Mouse (Mus musculus): ENCODE measurements around the gene Olfr376. TPM values are rescaled to one million over a fixed set of nuclear protein-coding genes. Genes with fewer than 3 reads are reported as not detected.

The Olfr376 gene
- polyA plus RNA-seq, 1 experiment from 2014 or later: not detected

- ATAC-seq (replicated peaks; ENCODE audit: low FRiP score): no peak
- Histone ChIP-seq H3K4me1 (replicated peaks; ENCODE audit: control insufficient read depth, insufficient read depth, low read length) (no peaks in the 10 kb centered on the region), H3K9me3 (ENCODE audit: control insufficient read depth, low read length) (no peaks in the 10 kb centered on the region; the same call in 1 of the 2 replicates), H3K4me3 (ENCODE audit: low read depth, low read length) (no peak overlapping the region), H3K4me2 (ENCODE audit: low read depth, low read length, severe bottlenecking) (no peak overlapping the region), H3K27ac (ENCODE audit: low read depth, low read length) (no peak overlapping the region), H3K36me3 (ENCODE audit: control insufficient read depth, insufficient read depth, low read length) (no peaks in the 10 kb centered on the region), H3K27me3 (ENCODE audit: control insufficient read depth, insufficient read depth, low read length) (no peaks in the 10 kb centered on the region), H3K9ac (ENCODE audit: low read length) (no peak overlapping the region)
- WGBS: 69% methylated on average over 4 of the region's 4 CpGs
- DNase-seq (ENCODE audit: low spot score): no peak
Measured at GRCm38 (mm10) chr11:73395374-73395773, 24.3 kb downstream of the Olfr376 start.

- ATAC-seq (replicated peaks; ENCODE audit: low FRiP score) (no peak), DNase-seq (ENCODE audit: low spot score) (no peak)
- H3K4me2 ChIP-seq (ENCODE audit: low read depth, low read length, severe bottlenecking): no peak within 1 kb of the TSS
- no peak within 1 kb of the TSS for H3K4me3 ChIP-seq (ENCODE audit: low read depth, low read length)
- no peaks in the 10 kb centered on the region for H3K9me3 ChIP-seq (ENCODE audit: control insufficient read depth, low read length)
- H3K9ac ChIP-seq (ENCODE audit: low read length): no peak within 1 kb of the TSS
- no peaks in the 10 kb centered on the region for H3K36me3 ChIP-seq (ENCODE audit: control insufficient read depth, insufficient read depth, low read length)
- no peaks in the 10 kb centered on the region for H3K4me1 ChIP-seq (replicated peaks; ENCODE audit: control insufficient read depth, insufficient read depth, low read length)
- no peak within 1 kb of the TSS for H3K27ac ChIP-seq (ENCODE audit: low read depth, low read length)
- H3K27me3 ChIP-seq (ENCODE audit: control insufficient read depth, insufficient read depth, low read length): no peaks in the 10 kb centered on the region
Measured at GRCm38 (mm10) chr11:73399514-73399913, 28.5 kb downstream of the Olfr376 start, which contains the start of gene Olfr1. Gene Olfr1, minus strand, starts transcription at chr11:73399614.

Other genes starting within 250 kb of the Olfr376 start
- 22.0 and 23.6 TPM in 2 replicates for gene Haspin, start 233.0 kb upstream of the Olfr376 start, polyA plus RNA-seq (2014; fragmentation: Nextera tagmentation; extraction: Ambion mirVana)
- 0.12 TPM in 1 of 2 replicates, not detected in the other for gene P2rx5, start 210.8 kb upstream of the Olfr376 start, polyA plus RNA-seq (2014; fragmentation: Nextera tagmentation; extraction: Ambion mirVana)
- 122 and 135 TPM in 2 replicates for gene Emc6, start 194.2 kb upstream of the Olfr376 start, polyA plus RNA-seq (2014; fragmentation: Nextera tagmentation; extraction: Ambion mirVana)
- 157 and 171 TPM in 2 replicates for gene Tax1bp3, start 194.2 kb upstream of the Olfr376 start, polyA plus RNA-seq (2014; fragmentation: Nextera tagmentation; extraction: Ambion mirVana)
- 19.7 and 19.8 TPM in 2 replicates for gene Ctns, start 172.2 kb upstream of the Olfr376 start, polyA plus RNA-seq (2014; fragmentation: Nextera tagmentation; extraction: Ambion mirVana)
- gene Shpk, start 171.8 kb upstream of the Olfr376 start, polyA plus RNA-seq (2014; fragmentation: Nextera tagmentation; extraction: Ambion mirVana): 0.72 and 1.0 TPM in 2 replicates
- gene Trpv1, start 137.0 kb upstream of the Olfr376 start, polyA plus RNA-seq (2014; fragmentation: Nextera tagmentation; extraction: Ambion mirVana): not detected in 2 replicates
- not detected in 2 replicates for gene Trpv3, start 103.9 kb upstream of the Olfr376 start, polyA plus RNA-seq (2014; fragmentation: Nextera tagmentation; extraction: Ambion mirVana)
- 0.12 TPM in 1 of 2 replicates, not detected in the other for gene Aspa, start 41.6 kb upstream of the Olfr376 start, polyA plus RNA-seq (2014; fragmentation: Nextera tagmentation; extraction: Ambion mirVana)
- not detected in 2 replicates for gene Gm49340, start 41.5 kb upstream of the Olfr376 start, polyA plus RNA-seq (2014; fragmentation: Nextera tagmentation; extraction: Ambion mirVana)
- gene Spata22, start 41.5 kb upstream of the Olfr376 start, polyA plus RNA-seq (2014; fragmentation: Nextera tagmentation; extraction: Ambion mirVana): not detected in 2 replicates
- gene Olfr20, start 20.5 kb upstream of the Olfr376 start, polyA plus RNA-seq (2014; fragmentation: Nextera tagmentation; extraction: Ambion mirVana): not detected in 2 replicates
- gene Olfr1, start 28.4 kb downstream of the Olfr376 start, polyA plus RNA-seq (2014; fragmentation: Nextera tagmentation; extraction: Ambion mirVana): not detected in 2 replicates
- not detected in 2 replicates for gene Olfr378, start 57.2 kb downstream of the Olfr376 start, polyA plus RNA-seq (2014; fragmentation: Nextera tagmentation; extraction: Ambion mirVana)
- gene Olfr380, start 86.3 kb downstream of the Olfr376 start, polyA plus RNA-seq (2014; fragmentation: Nextera tagmentation; extraction: Ambion mirVana): not detected in 2 replicates
- gene Olfr381, start 120.4 kb downstream of the Olfr376 start, polyA plus RNA-seq (2014; fragmentation: Nextera tagmentation; extraction: Ambion mirVana): not detected in 2 replicates
- gene Olfr382, start 146.0 kb downstream of the Olfr376 start, polyA plus RNA-seq (2014; fragmentation: Nextera tagmentation; extraction: Ambion mirVana): not detected in 2 replicates
- not detected in 2 replicates for gene Olfr385, start 221.8 kb downstream of the Olfr376 start, polyA plus RNA-seq (2014; fragmentation: Nextera tagmentation; extraction: Ambion mirVana)
- gene Olfr384, start 227.3 kb downstream of the Olfr376 start, polyA plus RNA-seq (2014; fragmentation: Nextera tagmentation; extraction: Ambion mirVana): not detected in 2 replicates